Mouse (Mus musculus): Measurements from ENCODE around the gene Slc35d2.

GRCm38 (mm10) chr13:64048467-64048866 is 80.7 kb downstream of the Slc35d2 start:
- TF ChIP-seq CTCF (IDR thresholded peaks at IDR 0.05; ENCODE audit: low read depth), result no peak
- TF ChIP-seq EP300 (IDR thresholded peaks at IDR 0.05; ENCODE audit: low read depth), result no peak
